Mouse (Mus musculus): ENCODE results near the gene Parp4.

Parp4 gene

DNA sequence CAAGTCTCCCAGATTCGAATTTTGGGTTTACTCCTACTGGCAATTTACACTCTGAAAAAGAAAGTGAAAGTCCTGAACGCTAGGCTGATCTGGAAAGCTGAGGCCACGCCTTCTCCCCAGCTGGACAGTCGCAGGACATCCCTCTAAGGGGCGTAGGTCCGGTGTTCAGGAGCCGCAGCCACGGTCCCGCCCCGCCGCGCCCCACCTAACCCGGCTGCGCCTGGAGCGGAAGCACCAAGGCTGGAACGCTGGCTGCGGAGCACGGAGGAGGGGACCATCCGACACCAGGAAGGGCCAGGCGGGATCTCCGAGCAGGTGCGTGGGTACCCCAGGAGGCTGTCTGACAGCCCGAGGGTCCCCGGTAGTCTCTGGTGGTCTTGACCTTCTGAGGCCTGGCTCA lies at the start of gene Parp4, which contains the start of gene Cenpj:
Gene Parp4 (plus strand): TSS at position 204 of the 400 bp plus-strand sequence.
Gene Cenpj (minus strand): TSS at position 10 of the 400 bp plus-strand sequence.
- peak; percentile 65 for DNase-seq

DNA sequence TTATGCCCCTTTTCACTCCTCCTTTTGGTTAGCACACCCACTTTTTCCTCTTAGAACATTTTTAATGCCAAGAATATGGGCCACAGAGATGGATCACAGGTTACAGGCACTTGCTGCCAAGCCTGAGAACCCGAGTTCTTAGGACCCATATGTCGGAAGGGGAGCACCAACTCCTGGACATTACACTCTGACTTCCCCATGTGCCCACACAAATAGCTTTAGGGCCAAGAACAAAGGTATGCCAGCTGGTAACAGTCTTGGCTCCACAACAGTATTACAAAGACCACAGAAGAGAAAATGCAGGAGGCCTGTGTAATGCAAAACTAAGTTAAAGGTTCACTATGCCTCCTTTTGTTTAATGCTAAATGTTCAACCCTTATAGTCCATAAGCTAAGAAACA lies 44.6 kb upstream of the Parp4 start:
- peak; percentile 29 for DNase-seq

DNA sequence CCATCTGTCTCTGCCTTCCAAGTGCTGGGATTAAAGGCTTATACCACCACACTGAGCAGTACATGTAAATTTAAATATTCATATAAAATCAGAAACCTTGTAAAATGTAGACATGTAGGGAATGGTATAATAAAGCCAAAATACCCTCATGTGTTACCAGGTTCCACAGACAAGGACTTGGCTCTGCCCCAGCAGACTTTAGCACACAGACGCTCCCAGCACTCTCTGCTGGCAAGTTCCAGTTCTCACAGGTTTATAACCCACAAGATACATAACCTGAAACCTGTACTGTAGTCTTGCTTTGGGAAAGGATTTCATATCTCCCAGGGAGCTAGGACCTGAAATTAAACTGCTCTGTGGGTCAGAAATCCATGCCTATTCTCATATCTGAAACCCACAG lies 30.5 kb upstream of the Parp4 start:
- no peak for DNase-seq

DNA sequence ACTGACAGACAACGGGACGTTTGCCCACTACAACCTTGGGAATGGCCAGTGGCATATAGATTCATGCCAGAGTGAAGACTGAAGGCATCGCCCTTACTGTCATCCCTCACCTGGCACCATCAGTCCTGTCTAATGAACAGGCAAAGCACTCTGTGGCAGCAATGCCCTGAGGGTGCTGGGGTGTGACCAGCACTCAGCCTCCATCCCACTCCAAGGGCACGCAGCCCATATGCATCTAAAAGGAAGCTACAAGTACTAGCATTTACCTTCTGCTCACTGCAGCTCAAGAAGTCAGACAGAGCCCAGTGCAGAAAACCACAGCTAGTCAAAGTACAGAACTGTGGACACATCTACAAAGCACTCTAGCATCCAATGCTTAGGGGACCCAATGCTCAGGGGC lies 29.9 kb upstream of the Parp4 start:
- no peak for DNase-seq

DNA sequence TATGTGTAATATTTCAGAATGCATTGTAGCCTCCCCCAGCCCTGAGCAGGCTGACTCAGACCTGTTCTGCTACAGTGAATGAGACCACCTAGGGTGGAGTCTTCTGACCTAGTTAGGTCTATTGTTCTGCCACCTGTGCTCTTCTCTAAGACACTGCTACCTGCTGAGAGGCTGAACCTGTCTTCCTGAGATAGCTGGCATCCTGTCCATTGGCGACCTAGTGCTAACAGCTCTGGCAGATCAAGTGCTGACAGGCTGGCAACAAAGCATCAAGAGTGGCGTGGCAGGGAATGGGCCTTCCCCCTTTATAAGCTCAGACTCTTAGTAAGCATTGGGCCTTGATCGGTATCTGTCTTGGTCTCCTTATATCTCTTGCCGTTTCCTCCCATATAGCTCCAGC lies 24.5 kb upstream of the Parp4 start:
- DNase-seq: peak; percentile 78

DNA sequence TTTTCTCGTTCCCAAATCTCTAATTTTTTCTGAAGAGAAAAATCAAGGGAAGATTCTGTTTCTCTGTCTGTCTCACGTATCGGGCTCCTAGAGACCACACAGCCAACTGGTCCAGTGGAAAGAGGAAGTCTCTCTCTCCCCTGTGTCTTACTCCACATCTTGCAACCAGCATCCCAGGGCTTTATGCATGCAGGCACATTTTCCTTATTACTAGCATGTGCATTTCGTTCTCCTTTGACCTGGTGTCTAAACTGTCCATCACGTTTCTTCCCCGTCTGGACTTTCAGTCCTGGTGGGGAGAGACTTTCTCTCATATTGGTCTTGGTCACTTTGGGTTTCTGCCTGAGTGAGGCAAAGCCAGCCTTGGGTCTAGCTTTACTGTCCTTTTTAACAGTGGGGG lies 22.5 kb upstream of the Parp4 start:
- DNase-seq: no peak

DNA sequence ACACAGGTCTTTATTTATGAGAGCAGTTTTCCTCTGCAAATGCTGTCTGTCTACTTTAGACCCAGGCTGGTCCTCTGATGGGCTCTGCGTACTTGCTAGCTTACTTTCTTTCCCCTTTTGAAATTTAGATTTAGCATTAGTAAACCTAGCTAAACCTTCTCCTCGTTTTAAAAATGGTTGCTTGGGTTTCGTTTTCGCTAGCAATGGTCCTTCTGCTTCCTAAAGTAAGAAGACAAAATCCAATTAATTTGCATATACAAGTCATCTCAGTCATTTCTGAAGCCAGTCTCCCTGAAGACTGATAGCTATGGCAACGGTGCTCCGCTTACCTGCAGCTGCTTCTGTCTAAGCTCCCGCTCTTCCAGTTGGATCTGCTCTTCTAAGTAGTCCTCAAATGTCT lies 22.1 kb upstream of the Parp4 start:
- no peak for DNase-seq

DNA sequence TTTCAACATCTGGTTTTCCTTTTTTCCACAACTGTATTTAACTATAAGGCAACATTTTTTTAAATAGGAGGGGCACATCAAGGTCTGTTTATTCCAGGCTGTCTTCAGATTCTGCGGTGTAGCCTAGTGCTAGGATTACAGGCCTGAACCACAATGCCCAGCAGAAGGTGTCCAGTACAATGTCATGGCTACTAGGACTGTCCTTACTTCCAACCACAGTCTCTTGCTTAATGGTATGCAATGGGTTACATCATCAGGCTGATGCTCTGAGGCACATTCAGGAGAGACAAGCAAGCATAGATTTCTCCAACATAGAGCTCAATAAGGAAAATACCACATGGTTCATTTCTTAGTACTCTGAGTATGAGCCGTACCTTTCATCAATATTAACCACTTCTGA lies 20.7 kb upstream of the Parp4 start:
- DNase-seq: no peak

DNA sequence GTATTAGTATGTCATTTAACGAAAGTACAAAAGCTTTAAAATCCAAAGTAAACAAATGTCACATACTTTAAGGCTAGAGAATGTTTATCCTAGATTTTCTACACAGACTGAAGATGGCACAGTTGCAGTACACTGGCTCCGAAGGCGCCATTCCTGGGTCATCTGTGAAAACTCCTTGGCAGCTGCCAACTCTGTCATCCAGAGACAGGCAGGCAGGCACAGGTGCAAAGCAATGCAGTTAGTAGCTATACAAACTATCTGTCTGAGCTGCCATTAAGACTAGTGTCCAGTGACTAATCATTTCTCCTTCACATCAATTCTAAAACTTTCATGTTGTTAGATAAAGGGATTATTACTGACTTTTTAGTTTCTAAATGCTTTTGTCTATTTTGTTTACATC lies 16.3 kb upstream of the Parp4 start:
- DNase-seq: no peak

DNA sequence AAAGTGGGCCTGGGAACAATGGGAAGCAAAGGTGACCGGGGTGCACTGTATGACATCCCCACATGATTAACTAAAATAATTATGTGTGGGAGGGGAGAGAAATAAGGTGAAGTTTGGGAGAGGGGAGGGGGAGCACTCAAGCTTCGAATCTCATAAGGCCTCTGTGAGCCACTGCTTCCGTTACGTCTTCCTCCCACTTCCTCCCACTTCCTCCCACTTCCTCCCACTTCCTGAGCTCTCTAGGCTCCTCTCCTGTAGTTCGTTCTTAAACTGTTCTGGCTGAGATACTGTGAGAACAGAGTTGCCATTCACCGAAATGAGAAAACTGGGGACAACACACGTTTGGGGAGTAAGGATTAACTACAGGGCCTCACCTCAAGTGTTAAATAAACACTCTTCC lies 7.9 kb upstream of the Parp4 start:
- DNase-seq: no peak

DNA sequence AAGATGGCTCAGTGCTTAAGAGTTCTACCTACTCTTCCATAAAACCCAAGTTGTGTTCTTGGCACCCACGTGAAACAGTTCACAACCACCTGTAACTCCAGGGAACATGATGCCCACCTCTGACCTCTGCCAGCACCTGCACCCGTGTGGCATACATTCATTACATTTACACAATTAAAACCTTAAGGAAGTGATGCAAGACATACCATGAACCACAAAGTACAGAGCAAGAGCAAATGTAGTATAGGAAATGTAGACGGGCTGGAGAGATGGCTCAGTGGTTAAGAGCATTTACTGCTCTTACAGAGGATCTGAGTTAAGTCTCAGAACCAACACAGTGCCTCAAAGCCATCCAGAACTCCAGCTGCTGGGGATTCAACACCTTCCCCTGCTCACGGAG lies 6.4 kb upstream of the Parp4 start:
- no peak for DNase-seq

DNA sequence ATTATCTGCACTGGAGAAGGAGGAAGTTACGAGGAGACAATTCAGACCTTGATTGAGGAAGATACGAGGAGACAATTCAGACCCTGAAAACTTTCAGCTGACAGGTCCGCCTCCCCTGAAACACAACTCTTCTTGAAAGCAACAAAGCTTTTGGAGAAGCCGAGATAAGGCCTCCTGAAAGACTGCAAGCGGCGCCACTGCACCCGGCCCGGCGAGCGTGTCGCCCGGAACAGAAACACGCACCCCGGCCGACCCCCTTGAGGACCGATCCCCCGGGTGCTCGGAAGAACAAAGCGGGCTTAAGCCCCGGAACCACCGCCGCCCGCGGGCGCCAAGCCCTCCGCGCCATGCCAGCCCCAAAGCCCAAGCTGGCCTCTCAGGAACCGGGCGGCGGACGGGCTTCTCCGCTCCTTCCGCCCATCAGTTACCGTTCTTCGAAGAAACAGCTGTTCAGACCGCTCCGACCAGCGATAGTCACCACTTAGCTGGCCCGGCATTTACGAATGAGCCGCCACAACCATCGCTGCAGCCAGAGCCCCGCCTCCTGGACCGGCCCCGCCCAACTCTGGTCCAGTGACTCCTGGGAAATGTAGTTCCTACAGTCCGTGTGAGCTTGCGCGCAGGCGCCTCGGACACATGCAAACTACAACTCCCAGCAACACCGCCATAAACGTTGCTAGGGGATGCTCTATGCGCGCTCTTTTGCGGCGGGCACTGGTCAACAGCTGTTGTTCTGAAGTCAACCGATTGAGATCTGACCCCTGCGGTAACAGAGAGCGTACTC lies 3.9 kb upstream of the Parp4 start:
- peak; percentile 95 for DNase-seq

DNA sequence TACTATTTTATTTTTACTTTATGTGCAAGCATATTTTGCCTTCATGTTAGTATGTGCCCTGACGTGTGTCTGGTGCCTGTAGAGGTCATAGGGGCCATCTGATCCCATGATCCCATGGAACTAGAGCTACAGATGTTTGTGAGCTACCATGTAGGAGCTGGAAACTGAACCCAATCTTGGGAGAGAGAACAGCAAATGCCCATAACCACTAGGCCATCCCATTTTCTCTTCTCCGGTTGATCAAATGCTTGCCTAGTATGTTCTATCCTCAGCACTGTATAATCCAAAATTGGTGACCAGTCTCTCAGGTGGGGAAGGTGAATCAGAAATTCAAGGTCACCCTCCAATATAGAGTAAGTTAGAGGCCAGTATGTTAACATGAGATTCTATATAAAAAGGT lies 2.9 kb upstream of the Parp4 start:
- no peak for DNase-seq

DNA sequence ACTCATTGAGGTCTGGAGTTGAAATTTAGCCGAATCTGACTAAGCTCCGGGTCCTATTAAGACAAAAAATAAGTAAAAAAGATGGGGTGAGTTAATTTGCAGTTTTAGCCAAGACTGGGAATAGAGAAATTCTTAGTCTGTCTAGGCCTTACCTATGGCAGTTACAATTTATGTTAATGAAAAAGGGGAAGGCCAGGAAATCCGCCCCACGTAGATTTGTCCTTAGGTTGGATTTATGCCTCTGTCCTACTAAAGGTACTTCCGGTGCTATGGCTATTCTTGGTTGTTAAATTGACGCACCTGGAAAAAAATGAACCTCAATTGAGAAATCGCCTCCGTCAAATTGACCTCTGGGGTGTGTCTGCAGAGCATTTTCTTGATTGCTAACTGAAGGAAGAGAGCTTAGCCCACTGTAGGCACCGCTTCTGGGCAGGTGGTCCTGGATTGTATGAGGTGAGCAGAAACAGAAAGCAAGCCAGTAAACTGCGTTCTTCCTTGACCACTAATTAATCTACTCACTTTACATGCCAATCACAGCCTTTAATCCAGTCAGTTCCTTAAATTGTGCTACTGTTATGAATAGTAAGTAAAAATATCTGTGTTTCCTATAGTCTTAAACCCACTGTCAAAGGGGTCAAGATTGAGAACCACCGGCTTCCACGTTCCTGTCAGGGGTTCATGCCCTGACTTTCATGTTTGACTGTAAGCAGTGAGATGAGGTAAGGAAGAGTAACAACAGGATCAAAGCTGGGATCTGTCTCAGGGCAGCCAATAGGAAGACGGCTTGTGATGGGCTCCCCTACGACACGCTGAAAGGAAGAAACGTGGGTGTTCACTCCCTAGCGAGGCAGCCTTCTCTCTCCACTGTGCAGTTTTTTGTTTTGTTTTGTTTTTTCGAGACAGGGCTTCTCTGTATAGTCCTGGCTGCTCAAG lies 816 bp downstream of the Parp4 start:
- no peak for DNase-seq

DNA sequence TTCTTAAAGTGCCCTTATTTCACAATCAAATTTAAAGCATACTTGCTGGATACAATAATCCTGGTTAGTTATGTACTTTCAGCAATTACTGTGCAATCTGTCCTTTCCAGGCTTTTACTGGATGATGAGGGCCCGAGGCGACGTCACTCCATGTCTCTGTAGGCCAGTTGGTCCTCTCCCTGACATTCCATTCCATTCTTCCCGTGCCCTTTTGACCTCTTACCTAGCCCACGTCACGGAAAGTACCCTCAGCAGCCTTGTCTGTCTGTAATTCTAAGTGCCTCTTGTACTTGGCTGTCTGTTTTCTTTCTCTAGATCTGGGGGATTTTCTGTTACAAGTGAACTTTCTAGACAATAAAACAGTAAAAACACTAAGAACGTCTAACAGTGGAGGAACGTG lies 3.6 kb downstream of the Parp4 start:
- no peak for DNase-seq

DNA sequence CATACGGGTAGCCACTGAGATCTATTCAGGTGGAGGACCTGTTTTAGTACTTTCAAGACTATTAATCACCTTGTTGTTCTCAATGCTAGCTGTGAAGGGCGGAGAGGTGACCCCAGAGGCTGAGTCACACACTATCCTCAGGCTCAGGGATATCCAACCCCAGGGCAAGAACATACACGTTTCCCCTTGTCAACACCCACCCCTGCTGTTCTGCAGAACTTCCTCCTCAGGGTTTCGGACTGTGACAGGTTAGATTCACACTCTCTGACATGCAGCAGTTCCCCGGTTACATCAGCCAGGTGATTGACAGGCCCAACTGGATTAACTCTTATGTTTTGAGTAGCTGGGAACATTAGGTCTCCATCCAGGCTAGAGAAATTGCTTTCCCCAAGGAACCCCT lies 5.7 kb downstream of the Parp4 start:
- no peak for DNase-seq

DNA sequence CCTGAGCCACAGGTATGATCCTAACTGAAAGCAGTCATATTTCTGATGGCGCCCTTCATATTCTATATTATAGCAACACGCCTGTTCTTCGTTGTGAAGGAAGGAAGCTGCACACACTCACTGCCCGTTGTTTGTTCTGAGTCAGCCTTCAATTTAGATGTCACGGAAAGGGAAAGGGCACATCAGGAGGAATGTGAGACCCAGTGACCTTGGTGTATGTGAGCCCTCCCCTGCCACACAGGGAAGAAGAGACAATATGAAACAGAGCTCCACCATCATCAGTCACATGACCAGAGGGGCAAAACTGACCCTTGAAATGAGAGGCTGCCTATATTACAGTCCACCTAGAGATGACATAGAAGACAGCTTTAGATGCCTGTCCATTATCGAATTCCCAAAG lies 6.9 kb downstream of the Parp4 start:
- no peak for DNase-seq

DNA sequence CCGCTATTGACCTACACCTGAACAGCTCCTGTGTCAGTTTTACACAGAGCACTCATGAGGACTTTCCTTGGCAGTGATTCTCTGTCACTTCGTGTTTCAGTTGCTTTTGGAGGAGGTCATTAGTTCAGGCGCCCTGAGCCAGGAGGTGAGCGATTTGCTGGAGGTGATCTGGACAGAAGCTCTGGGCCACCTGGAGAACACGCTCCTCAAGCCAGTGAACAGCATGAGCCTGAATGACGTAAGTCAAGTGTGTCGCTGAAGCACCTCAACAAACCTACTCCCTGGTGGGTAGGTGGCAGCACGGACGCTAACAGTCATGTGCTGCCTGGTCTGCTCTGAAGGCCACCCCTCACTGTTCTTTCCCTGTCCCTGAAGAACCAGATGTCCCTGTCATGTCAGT lies 16.8 kb downstream of the Parp4 start:
- peak; percentile 28 for DNase-seq

DNA sequence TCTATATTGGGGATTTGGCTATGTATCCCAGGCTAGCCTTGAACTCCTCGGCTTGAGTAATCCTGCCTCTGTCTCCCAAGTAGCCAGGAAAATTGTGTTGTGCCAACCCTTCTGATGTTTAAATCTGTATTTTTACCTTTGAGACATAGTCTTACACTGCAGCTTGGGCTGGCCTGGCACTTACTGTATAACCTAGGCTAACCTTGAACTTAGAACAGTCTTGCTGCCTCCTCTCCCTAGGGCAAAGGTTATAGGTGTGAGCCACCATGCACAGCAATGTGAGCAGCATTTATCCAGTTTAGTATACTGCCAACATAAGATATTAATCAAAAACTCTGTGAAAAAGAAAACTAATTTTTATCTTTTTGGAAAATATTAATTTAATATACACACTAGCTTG lies 19.4 kb downstream of the Parp4 start:
- DNase-seq: no peak

DNA sequence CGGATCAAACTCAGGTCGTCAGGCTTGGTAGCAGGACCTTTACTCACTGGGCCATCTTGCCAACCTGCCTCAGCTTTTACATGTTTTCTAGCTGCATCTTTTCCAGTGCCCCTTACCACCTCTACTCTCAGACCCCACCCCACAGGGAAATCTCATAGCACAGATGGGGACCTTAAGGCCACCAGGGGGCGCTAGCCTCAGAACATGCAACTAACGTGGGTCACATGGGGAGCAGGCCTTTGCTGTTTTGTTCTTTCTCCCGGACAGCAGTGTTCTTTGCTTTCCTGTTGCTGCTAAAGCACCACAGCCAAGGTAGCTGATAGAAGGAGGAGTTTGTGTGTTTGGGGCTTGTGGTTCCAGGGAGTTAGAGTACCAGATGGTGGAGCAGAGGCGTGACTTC lies 23.3 kb downstream of the Parp4 start:
- peak; percentile 20 for DNase-seq

DNA sequence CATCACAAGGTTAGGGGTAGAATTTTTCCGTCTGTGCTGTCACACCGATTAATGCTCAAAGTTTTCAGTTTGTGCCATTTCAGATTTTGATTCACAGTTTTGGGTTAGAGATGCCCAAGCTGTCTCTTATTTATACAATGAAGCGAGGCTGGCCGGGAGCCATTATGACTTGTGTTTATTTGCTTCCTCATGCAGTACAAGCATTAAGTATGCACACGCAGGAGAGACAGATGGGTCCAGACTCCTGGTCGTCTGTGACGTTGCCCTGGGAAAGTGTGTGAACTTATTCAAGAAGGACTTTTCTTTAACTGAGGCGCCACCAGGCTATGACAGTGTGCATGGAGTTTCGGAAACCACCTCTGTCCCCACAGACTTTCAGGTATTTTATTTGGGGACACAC lies 26.6 kb downstream of the Parp4 start:
- DNase-seq: no peak

DNA sequence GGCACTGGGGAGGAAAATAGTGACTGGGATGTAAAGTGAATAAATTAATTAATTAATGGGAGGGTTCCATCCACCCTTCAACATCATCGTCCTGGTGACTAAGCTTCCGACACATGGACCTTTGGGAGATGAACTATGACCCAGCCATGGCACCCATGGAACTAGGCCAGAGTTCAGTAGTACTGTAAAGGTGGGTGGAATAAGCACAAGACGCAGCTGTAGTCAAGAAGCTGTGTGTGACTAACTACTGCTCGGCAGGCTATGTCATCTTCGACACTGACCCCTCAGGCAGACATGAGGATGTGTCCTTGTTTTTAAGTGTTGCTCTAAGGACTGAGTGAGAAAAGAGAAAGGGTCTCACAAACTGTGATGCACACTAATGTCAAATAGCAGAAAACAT lies 29.0 kb downstream of the Parp4 start:
- DNase-seq: no peak

DNA sequence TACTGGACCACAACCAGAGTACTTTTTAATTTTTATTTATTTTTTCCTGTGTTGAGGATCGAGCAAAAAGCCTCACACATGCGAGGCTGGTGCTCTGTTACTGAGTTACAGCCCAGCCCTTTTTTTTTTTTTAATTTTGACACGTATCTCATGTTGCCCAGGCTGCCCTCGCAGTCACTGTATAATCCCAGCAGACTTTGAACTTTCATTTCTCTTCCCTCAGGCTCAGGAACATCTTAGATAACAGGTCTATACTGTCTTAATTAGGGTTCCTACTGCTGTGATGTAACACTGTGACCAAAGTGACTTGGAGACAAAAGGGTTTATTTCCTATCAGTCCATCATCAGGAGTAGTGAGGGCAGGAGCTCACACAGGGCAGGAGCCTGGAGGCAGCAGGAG lies 29.7 kb downstream of the Parp4 start:
- no peak for DNase-seq

DNA sequence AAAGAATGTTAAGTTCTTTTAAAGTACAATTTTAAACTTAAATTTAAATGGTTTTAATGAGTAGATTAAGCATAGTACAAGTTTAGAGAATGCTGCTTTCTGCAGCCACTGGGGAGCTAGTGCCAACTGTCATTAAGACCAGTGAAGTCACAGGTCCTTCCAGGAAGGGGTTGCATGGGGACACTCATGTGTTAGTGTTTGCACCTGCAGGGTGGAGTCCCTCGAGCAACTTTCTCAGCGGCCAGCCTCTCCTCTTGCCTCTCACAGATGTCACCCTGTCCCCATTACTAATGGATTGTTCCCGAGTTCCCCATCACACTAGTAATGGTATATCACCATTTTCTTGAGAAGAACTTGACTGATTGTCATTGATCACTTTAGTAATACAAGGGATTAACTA lies 37.8 kb downstream of the Parp4 start:
- DNase-seq: no peak
